Mouse (Mus musculus) E14TG2a.4 (cell line): ENCODE data around the gene Eefsec.

Source experiments
- CTCF ChIP-seq: conservative IDR thresholded peaks from 2 replicates; pipeline ENCODE4 v1.5.1; 2014; ENCODE audit warnings: low read length
- NANOG ChIP-seq: IDR thresholded peaks from 2 replicates; pipeline ENCODE4 v1.6.1; 2014; ENCODE audit warnings: borderline replicate concordance, low read length, mixed read lengths
- POU5F1 ChIP-seq: IDR thresholded peaks from 2 replicates; pipeline ENCODE4 v1.6.1; 2014; ENCODE audit warnings: low read length, borderline replicate concordance

GRCm38 (mm10) chr6:88235983-88236382, 210.4 kb downstream of the Eefsec start:
- TF ChIP-seq CTCF, result no peak
- TF ChIP-seq NANOG, result no peak
- peak; percentile 91 for TF ChIP-seq POU5F1
